Mouse (Mus musculus): ENCODE measurements around the gene Mark3. TPM values are rescaled to one million over a fixed set of nuclear protein-coding genes. Genes with fewer than 3 reads are reported as not detected.

The Mark3 gene
- total RNA-seq, 1 experiment: 90.9 TPM

- peaks cover 3% of the 10 kb centered on the region; the same call in 1 of the 2 replicates for H3K36me3 ChIP-seq (ENCODE audit: control insufficient read depth, insufficient read depth, low read length, poor library complexity, severe bottlenecking)
- no peak for TF ChIP-seq ZC3H11A (IDR thresholded peaks at IDR 0.05; ENCODE audit: borderline replicate concordance, low read depth, low read length)
- no peak for TF ChIP-seq ZNF384 (IDR thresholded peaks at IDR 0.05; ENCODE audit: low read depth, low read length)
- no peak for TF ChIP-seq CHD2 (IDR thresholded peaks at IDR 0.05; ENCODE audit: low read depth, low read length)
- no peak for TF ChIP-seq MAFK (IDR thresholded peaks at IDR 0.05; ENCODE audit: insufficient read depth, low read depth, low read length)
- TF ChIP-seq HCFC1 (IDR thresholded peaks at IDR 0.05; ENCODE audit: borderline replicate concordance, insufficient read depth, low read length): no peak
- DNase-seq (ENCODE audit: low read depth, low spot score): no peak
- peak overlapping the region; percentile 45; the same call in 1 of the 2 replicates for H3K9ac ChIP-seq (ENCODE audit: insufficient read depth, low read depth, low read length, poor library complexity, severe bottlenecking)
- H3K4me1 ChIP-seq (ENCODE audit: control insufficient read depth in 2 of 2, insufficient read depth in 2 of 2, low read length in 2 of 2, poor library complexity in 1 of 2): peaks cover 8 to 20% of the 10 kb centered on the region in 2 experiments
- H3K9me3 ChIP-seq (ENCODE audit: control insufficient read depth, insufficient read depth, low read depth, low read length): no peaks in the 10 kb centered on the region
- H3K4me3 ChIP-seq (ENCODE audit: insufficient read depth in 1 of 2, low read depth in 1 of 2, low read length in 2 of 2, poor library complexity in 1 of 2, severe bottlenecking in 1 of 2): peak overlapping the region; percentile 15 to 26; a peak in 3 of 4 replicates
- in situ Hi-C loops (cut with MboI; ENCODE audit: low sequenced_read_pairs in 2 of 2, unreplicated experiment in 2 of 2): no loop called here
- peak overlapping the region; percentile 64; the same call in 1 of the 2 replicates for H3K27ac ChIP-seq (ENCODE audit: insufficient read depth, low read depth, low read length, poor library complexity, severe bottlenecking)
These were observed 89.9 kb downstream of the Mark3 start for GRCm38 (mm10) chr12:111664144-111664634.

GRCm38 (mm10) chr12:111665041-111665880 is 90.9 kb downstream of the Mark3 start:
- Histone ChIP-seq H3K9me3 (ENCODE audit: control insufficient read depth, insufficient read depth, low read depth, low read length) (no peaks in the 10 kb centered on the region), H3K36me3 (ENCODE audit: control insufficient read depth, insufficient read depth, low read length, poor library complexity, severe bottlenecking) (peaks cover 14% of the 10 kb centered on the region), H3K4me3 (ENCODE audit: insufficient read depth in 1 of 2, low read depth in 1 of 2, low read length in 2 of 2, poor library complexity in 1 of 2, severe bottlenecking in 1 of 2) (no peak overlapping the region), H3K4me1 (ENCODE audit: control insufficient read depth in 2 of 2, insufficient read depth in 2 of 2, low read length in 2 of 2, poor library complexity in 1 of 2) (peaks cover 8 to 22% of the 10 kb centered on the region in 2 experiments), H3K27ac (ENCODE audit: insufficient read depth, low read depth, low read length, poor library complexity, severe bottlenecking) (no peak overlapping the region), H3K9ac (ENCODE audit: insufficient read depth, low read depth, low read length, poor library complexity, severe bottlenecking) (no peak overlapping the region)
- in situ Hi-C loops (cut with MboI; ENCODE audit: low sequenced_read_pairs in 2 of 2, unreplicated experiment in 2 of 2): no loop called here
- no peak for TF ChIP-seq ZNF384 (IDR thresholded peaks at IDR 0.05; ENCODE audit: low read depth, low read length)
- no peak for TF ChIP-seq MAFK (IDR thresholded peaks at IDR 0.05; ENCODE audit: insufficient read depth, low read depth, low read length)
- TF ChIP-seq ZC3H11A (IDR thresholded peaks at IDR 0.05; ENCODE audit: borderline replicate concordance, low read depth, low read length): no peak
- no peak for TF ChIP-seq CHD2 (IDR thresholded peaks at IDR 0.05; ENCODE audit: low read depth, low read length)
- TF ChIP-seq HCFC1 (IDR thresholded peaks at IDR 0.05; ENCODE audit: borderline replicate concordance, insufficient read depth, low read length): no peak
- no peak for DNase-seq (ENCODE audit: low read depth, low spot score)

DNA sequence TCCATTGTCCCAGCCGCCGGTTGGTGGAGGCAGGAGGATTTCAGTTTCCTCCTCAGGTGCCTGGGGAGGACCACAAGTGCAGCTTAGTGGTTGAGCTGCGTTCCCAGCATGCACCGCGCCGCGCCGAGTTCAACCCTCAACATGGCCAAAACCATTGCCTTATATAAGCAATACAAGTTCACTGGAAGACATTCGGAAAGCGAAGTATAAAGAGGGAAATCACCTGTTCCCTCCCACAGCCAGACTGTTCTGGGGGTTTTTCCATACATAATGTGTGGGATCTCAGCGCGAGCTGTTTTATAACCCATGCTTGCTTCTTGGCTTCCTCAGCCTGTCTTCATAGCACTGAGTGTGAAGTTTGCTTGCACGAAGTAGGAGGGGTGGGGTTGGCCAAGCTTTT is 92.1 kb downstream of the Mark3 start:
- in situ Hi-C loops (cut with MboI; ENCODE audit: low sequenced_read_pairs in 2 of 2, unreplicated experiment in 2 of 2): no loop called here
- no peaks in the 10 kb centered on the region for H3K9me3 ChIP-seq (ENCODE audit: control insufficient read depth, insufficient read depth, low read depth, low read length)
- no peak overlapping the region for H3K9ac ChIP-seq (ENCODE audit: insufficient read depth, low read depth, low read length, poor library complexity, severe bottlenecking)
- no peak overlapping the region for H3K27ac ChIP-seq (ENCODE audit: insufficient read depth, low read depth, low read length, poor library complexity, severe bottlenecking)
- TF ChIP-seq ZNF384 (IDR thresholded peaks at IDR 0.05; ENCODE audit: low read depth, low read length): no peak
- no peak for TF ChIP-seq CHD2 (IDR thresholded peaks at IDR 0.05; ENCODE audit: low read depth, low read length)
- TF ChIP-seq HCFC1 (IDR thresholded peaks at IDR 0.05; ENCODE audit: borderline replicate concordance, insufficient read depth, low read length): no peak
- no peak for TF ChIP-seq MAFK (IDR thresholded peaks at IDR 0.05; ENCODE audit: insufficient read depth, low read depth, low read length)
- TF ChIP-seq ZC3H11A (IDR thresholded peaks at IDR 0.05; ENCODE audit: borderline replicate concordance, low read depth, low read length): no peak
- peaks cover 5 to 16% of the 10 kb centered on the region in 2 experiments; a peak in 3 of 4 replicates for H3K4me1 ChIP-seq (ENCODE audit: control insufficient read depth in 2 of 2, insufficient read depth in 2 of 2, low read length in 2 of 2, poor library complexity in 1 of 2)
- no peak for DNase-seq (ENCODE audit: low read depth, low spot score)
- H3K4me3 ChIP-seq (ENCODE audit: insufficient read depth in 1 of 2, low read depth in 1 of 2, low read length in 2 of 2, poor library complexity in 1 of 2, severe bottlenecking in 1 of 2): no peak overlapping the region
- H3K36me3 ChIP-seq (ENCODE audit: control insufficient read depth, insufficient read depth, low read length, poor library complexity, severe bottlenecking): peaks cover 25% of the 10 kb centered on the region

DNA sequence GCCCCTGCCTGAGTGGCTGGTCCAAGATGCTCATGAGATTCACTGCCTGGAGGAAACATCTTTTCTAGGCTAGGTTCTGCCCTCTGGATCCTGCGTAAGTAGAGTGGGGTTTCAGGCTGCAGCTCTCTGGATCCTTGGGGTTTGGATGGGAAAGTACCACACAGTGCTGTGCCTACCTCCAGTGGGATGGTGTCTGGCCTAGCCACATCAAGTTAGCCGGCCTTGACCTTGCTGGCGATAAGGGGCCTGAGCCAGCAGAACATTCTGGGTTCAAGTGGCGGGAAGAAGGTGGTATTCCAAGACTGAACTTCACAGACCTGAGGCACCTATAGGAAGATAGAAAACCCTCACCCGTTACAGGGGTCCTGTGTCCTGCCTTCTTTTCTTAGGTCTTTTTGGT is 93.1 kb downstream of the Mark3 start:
- H3K27ac ChIP-seq (ENCODE audit: insufficient read depth, low read depth, low read length, poor library complexity, severe bottlenecking): no peak overlapping the region

More for the DNA sequence above, 93.1 kb downstream of the Mark3 start:
- Histone ChIP-seq H3K4me1 (ENCODE audit: control insufficient read depth in 2 of 2, insufficient read depth in 2 of 2, low read length in 2 of 2, poor library complexity in 1 of 2) (peaks cover 5 to 16% of the 10 kb centered on the region in 2 experiments; a peak in 3 of 4 replicates), H3K9ac (ENCODE audit: insufficient read depth, low read depth, low read length, poor library complexity, severe bottlenecking) (no peak overlapping the region), H3K36me3 (ENCODE audit: control insufficient read depth, insufficient read depth, low read length, poor library complexity, severe bottlenecking) (peaks cover 25% of the 10 kb centered on the region), H3K4me3 (ENCODE audit: insufficient read depth in 1 of 2, low read depth in 1 of 2, low read length in 2 of 2, poor library complexity in 1 of 2, severe bottlenecking in 1 of 2) (no peak overlapping the region), H3K9me3 (ENCODE audit: control insufficient read depth, insufficient read depth, low read depth, low read length) (no peaks in the 10 kb centered on the region)
- DNase-seq (ENCODE audit: low read depth, low spot score): no peak
- TF ChIP-seq CHD2 (IDR thresholded peaks at IDR 0.05; ENCODE audit: low read depth, low read length) (no peak), HCFC1 (IDR thresholded peaks at IDR 0.05; ENCODE audit: borderline replicate concordance, insufficient read depth, low read length) (no peak), MAFK (IDR thresholded peaks at IDR 0.05; ENCODE audit: insufficient read depth, low read depth, low read length) (no peak)
- in situ Hi-C loops (cut with MboI; ENCODE audit: low sequenced_read_pairs in 2 of 2, unreplicated experiment in 2 of 2): no loop called here
